Mouse (Mus musculus): ENCODE data around the gene Camsap3. TPM values are rescaled to one million over a fixed set of nuclear protein-coding genes. Genes with fewer than 3 reads are reported as not detected.
"Not testable (repeated sequence)": the region's sequence is repeated elsewhere in the genome, so short reads cannot be mapped to it uniquely, and the experiment has no call there.

Camsap3 gene
- polyA plus RNA-seq, 1 experiment from 2014 or later, result 7.4 TPM

GRCm38 (mm10) chr8:3568378-3568777, 18.7 kb upstream of the Camsap3 start:
- Histone ChIP-seq H3K9me3 (ENCODE audit: control insufficient read depth, low read length) (no peaks in the 10 kb centered on the region), H3K4me3 (ENCODE audit: low read depth, low read length) (0 out of 2 replicates have a peak overlapping the region, but pooled peaks have one; percentile 14), H3K9ac (ENCODE audit: low read length) (no peak overlapping the region), H3K27ac (replicated peaks; ENCODE audit: low read depth, low read length) (no peak overlapping the region), H3K27me3 (ENCODE audit: control insufficient read depth, insufficient read depth, low read length) (no peaks in the 10 kb centered on the region), H3K4me1 (ENCODE audit: control insufficient read depth, insufficient read depth, low read length) (no peaks in the 10 kb centered on the region), H3K36me3 (ENCODE audit: control insufficient read depth, insufficient read depth, low read length) (no peaks in the 10 kb centered on the region), H3K4me2 (ENCODE audit: low read depth, severe bottlenecking) (peak overlapping the region; percentile 25; the same call in 1 of the 2 replicates)
- 10% methylated on average over 7 of the region's 7 CpGs for WGBS
- DNase-seq (ENCODE audit: low spot score) (no peak), ATAC-seq (ENCODE audit: insufficient number of reproducible peaks, low FRiP score, low TSS enrichment, low read depth) (no peak)

- Histone ChIP-seq H3K27me3 (ENCODE audit: control insufficient read depth, insufficient read depth, low read length) (no peaks in the 10 kb centered on the region), H3K4me2 (ENCODE audit: low read depth, severe bottlenecking) (no peak overlapping the region), H3K36me3 (ENCODE audit: control insufficient read depth, insufficient read depth, low read length) (no peaks in the 10 kb centered on the region), H3K9ac (ENCODE audit: low read length) (no peak overlapping the region), H3K4me1 (ENCODE audit: control insufficient read depth, insufficient read depth, low read length) (no peaks in the 10 kb centered on the region), H3K27ac (replicated peaks; ENCODE audit: low read depth, low read length) (no peak overlapping the region), H3K9me3 (ENCODE audit: control insufficient read depth, low read length) (no peaks in the 10 kb centered on the region), H3K4me3 (ENCODE audit: low read depth, low read length) (no peak overlapping the region)
- ATAC-seq (ENCODE audit: insufficient number of reproducible peaks, low FRiP score, low TSS enrichment, low read depth) (no peak), DNase-seq (ENCODE audit: low spot score) (no peak)
- WGBS, result 92% methylated on average over 5 of the region's 5 CpGs
Measured at GRCm38 (mm10) chr8:3569784-3570183, 17.3 kb upstream of the Camsap3 start.

GRCm38 (mm10) chr8:3574546-3574945, 12.5 kb upstream of the Camsap3 start:
- Histone ChIP-seq H3K9me3 (ENCODE audit: control insufficient read depth, low read length) (no peaks in the 10 kb centered on the region), H3K9ac (ENCODE audit: low read length) (no peak overlapping the region), H3K27me3 (ENCODE audit: control insufficient read depth, insufficient read depth, low read length) (no peaks in the 10 kb centered on the region), H3K4me2 (ENCODE audit: low read depth, severe bottlenecking) (no peak overlapping the region), H3K4me3 (ENCODE audit: low read depth, low read length) (no peak overlapping the region), H3K36me3 (ENCODE audit: control insufficient read depth, insufficient read depth, low read length) (no peaks in the 10 kb centered on the region), H3K4me1 (ENCODE audit: control insufficient read depth, insufficient read depth, low read length) (no peaks in the 10 kb centered on the region), H3K27ac (replicated peaks; ENCODE audit: low read depth, low read length) (no peak overlapping the region)
- DNase-seq (ENCODE audit: low spot score) (no peak), ATAC-seq (ENCODE audit: insufficient number of reproducible peaks, low FRiP score, low TSS enrichment, low read depth) (no peak)
- 93% methylated on average over 3 of the region's 3 CpGs for WGBS

- Histone ChIP-seq H3K9me3 (ENCODE audit: control insufficient read depth, low read length) (no peaks in the 10 kb centered on the region), H3K4me3 (ENCODE audit: low read depth, low read length) (no peak overlapping the region), H3K9ac (ENCODE audit: low read length) (no peak overlapping the region), H3K4me1 (ENCODE audit: control insufficient read depth, insufficient read depth, low read length) (no peaks in the 10 kb centered on the region), H3K36me3 (ENCODE audit: control insufficient read depth, insufficient read depth, low read length) (no peaks in the 10 kb centered on the region), H3K4me2 (ENCODE audit: low read depth, severe bottlenecking) (no peak overlapping the region), H3K27me3 (ENCODE audit: control insufficient read depth, insufficient read depth, low read length) (no peaks in the 10 kb centered on the region), H3K27ac (replicated peaks; ENCODE audit: low read depth, low read length) (no peak overlapping the region)
- WGBS, result 80% methylated on average over 15 of the region's 15 CpGs
- DNase-seq (ENCODE audit: low spot score) (no peak), ATAC-seq (ENCODE audit: insufficient number of reproducible peaks, low FRiP score, low TSS enrichment, low read depth) (no peak)
Measured at GRCm38 (mm10) chr8:3576211-3576960, 10.7 kb upstream of the Camsap3 start.

DNA sequence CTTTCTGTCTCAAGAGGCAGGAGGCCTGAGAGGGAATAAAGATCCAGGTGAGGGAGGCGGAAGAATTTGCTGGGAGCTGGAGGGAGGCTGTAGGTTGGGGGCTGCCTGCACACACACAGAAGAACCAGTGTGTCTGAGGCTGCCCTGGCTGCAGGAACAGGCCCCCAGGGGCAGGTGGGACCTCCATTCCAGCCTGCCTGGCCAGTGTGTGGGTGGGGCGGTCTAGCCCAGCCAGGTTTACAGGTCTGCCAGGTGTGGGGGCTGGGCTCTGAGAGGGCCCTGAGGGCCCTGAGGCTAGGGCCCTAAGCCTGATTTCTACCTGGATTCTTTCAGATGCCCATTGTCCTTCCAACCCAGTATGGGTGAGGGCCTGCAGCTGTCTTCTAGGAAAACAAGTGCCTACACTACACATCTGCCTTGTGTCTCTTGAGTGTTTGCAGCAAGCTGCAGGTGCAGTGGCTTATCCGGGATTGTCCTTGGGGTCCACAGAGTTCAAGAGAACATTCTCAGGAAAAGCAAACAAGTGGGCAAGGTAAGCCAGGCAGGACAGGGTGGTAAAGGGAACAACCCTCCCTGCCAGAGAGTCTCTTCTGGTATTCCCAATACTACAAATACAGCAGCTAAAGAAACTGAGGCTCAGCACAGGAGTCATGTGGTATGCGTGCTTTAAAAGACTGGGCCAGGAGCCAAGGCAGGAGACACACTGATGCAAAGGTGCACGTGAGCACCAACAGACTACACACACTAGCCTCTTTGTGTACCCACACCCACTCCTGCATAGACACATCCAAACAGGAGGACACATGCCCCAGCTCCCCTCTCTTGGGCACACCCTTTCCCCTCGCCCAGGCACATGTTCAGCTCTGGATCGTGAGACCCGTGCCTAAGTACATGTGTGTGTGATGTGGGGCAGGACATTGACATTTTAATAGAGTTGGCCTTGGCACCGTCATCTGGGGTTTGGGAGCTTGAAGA, 7.4 kb upstream of the Camsap3 start:
- no peak overlapping the region for H3K27ac ChIP-seq (replicated peaks; ENCODE audit: low read depth, low read length)
- H3K9me3 ChIP-seq (ENCODE audit: control insufficient read depth, low read length), result no peaks in the 10 kb centered on the region
- no peaks in the 10 kb centered on the region for H3K27me3 ChIP-seq (ENCODE audit: control insufficient read depth, insufficient read depth, low read length)
- ATAC-seq (ENCODE audit: insufficient number of reproducible peaks, low FRiP score, low TSS enrichment, low read depth), result no peak
- WGBS, result 81% methylated on average over 9 of the region's 9 CpGs
- H3K4me3 ChIP-seq (ENCODE audit: low read depth, low read length), result no peak overlapping the region
- H3K4me1 ChIP-seq (ENCODE audit: control insufficient read depth, insufficient read depth, low read length), result no peaks in the 10 kb centered on the region
- no peak for DNase-seq (ENCODE audit: low spot score)
- H3K9ac ChIP-seq (ENCODE audit: low read length), result no peak overlapping the region
- no peak overlapping the region for H3K4me2 ChIP-seq (ENCODE audit: low read depth, severe bottlenecking)
- H3K36me3 ChIP-seq (ENCODE audit: control insufficient read depth, insufficient read depth, low read length), result no peaks in the 10 kb centered on the region

GRCm38 (mm10) chr8:3581961-3582360, 5.1 kb upstream of the Camsap3 start:
- H3K4me2 ChIP-seq (ENCODE audit: low read depth, severe bottlenecking); H3K9ac ChIP-seq (ENCODE audit: low read length); H3K4me3 ChIP-seq (ENCODE audit: low read depth, low read length); DNase-seq (ENCODE audit: low spot score); ATAC-seq (ENCODE audit: insufficient number of reproducible peaks, low FRiP score, low TSS enrichment, low read depth); H3K9me3 ChIP-seq (ENCODE audit: control insufficient read depth, low read length); H3K27me3 ChIP-seq (ENCODE audit: control insufficient read depth, insufficient read depth, low read length); H3K4me1 ChIP-seq (ENCODE audit: control insufficient read depth, insufficient read depth, low read length); H3K27ac ChIP-seq (replicated peaks; ENCODE audit: low read depth, low read length); H3K36me3 ChIP-seq (ENCODE audit: control insufficient read depth, insufficient read depth, low read length): not testable (repeated sequence)
- WGBS, result 88% methylated on average over 1 of the region's 3 CpGs

DNA sequence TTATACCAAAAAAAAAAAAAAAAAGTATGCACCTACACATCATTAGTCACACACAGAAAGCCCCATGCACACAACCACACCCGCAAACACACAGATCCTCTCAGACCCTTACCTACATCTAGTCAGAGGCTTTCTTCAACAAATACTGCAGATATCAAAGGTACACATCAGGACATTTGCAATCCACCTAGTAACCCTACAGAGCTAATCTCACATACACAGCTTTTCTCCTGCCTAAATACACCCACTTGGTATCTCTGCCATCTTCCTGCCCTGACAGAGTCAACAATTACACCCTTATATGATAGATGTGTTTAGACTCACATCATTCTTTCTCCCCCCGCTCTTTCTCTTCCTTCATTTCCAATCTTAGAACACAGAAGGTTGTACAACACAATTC, 641 bp upstream of the Camsap3 start:
- Histone ChIP-seq H3K9ac (ENCODE audit: low read length) (no peak overlapping the region), H3K27me3 (ENCODE audit: control insufficient read depth, insufficient read depth, low read length) (no peaks in the 10 kb centered on the region; the same call in 1 of the 2 replicates), H3K27ac (replicated peaks; ENCODE audit: low read depth, low read length) (no peak overlapping the region), H3K4me2 (ENCODE audit: low read depth, severe bottlenecking) (no peak overlapping the region), H3K4me1 (ENCODE audit: control insufficient read depth, insufficient read depth, low read length) (peaks cover 2% of the 10 kb centered on the region; the same call in 1 of the 2 replicates), H3K36me3 (ENCODE audit: control insufficient read depth, insufficient read depth, low read length) (no peaks in the 10 kb centered on the region), H3K9me3 (ENCODE audit: control insufficient read depth, low read length) (no peaks in the 10 kb centered on the region), H3K4me3 (ENCODE audit: low read depth, low read length) (no peak overlapping the region)
- 91% methylated on average over 2 of the region's 2 CpGs for WGBS
- DNase-seq (ENCODE audit: low spot score) (no peak), ATAC-seq (ENCODE audit: insufficient number of reproducible peaks, low FRiP score, low TSS enrichment, low read depth) (no peak)

Measured in limb, embryonic 11.5 days (tissue).